Comparison of ENCODE assay signal across 15 mouse cellular contexts in genomic region chr11:17975581-17975980, GRCm38 (mm10).
"Had no signal": no experiment of that assay in that cellular context is flagged by ENCODE, and none has a peak within 500 bp of the region (broad histone marks: within the 10 kb centered on the region; RNA-seq: fewer than 3 reads in every experiment).

No protein-coding gene starts in this region.

- H3K9me3 ChIP-seq: neural tube, embryonic 15.5 days; stomach, embryonic 15.5 days had no signal

- DNase-seq: retina, postnatal 1 day; right cerebral cortex, adult 18-20 months; right cerebral cortex, postnatal 14 days; right cerebral cortex, postnatal 25 days; right cerebral cortex, postnatal 4 days; spleen, adult 18-20 months; thymus, adult 18-20 months; thymus, adult 2 months; thymus, postnatal 14 days; thymus, postnatal 25 days; thymus, postnatal 36 days; thymus, postnatal 4 days had no signal

- H3K4me1 ChIP-seq: neural tube, embryonic 15.5 days; stomach, embryonic 15.5 days had no signal

- H3K27me3 ChIP-seq: neural tube, embryonic 15.5 days; stomach, embryonic 15.5 days had no signal

- H3K9ac ChIP-seq: neural tube, embryonic 15.5 days; stomach, embryonic 15.5 days had no signal

- H3K27ac ChIP-seq: neural tube, embryonic 15.5 days; stomach, embryonic 15.5 days; stomach, postnatal 0 days had no signal

- H3K4me3 ChIP-seq: neural tube, embryonic 15.5 days; stomach, embryonic 15.5 days had no signal

- H3K36me3 ChIP-seq: neural tube, embryonic 15.5 days; stomach, embryonic 15.5 days had no signal

- H3K4me2 ChIP-seq: neural tube, embryonic 15.5 days; stomach, embryonic 15.5 days had no signal
